Mouse (Mus musculus) liver, adult 2 months (tissue): Measurements from ENCODE around the gene Cyp19a1.

Experiments
- CTCF ChIP-seq: fragments of 200-500 bp; IDR thresholded peaks from 2 replicates; pipeline ENCODE4 v1.5.1; 2011; ENCODE audit warnings: low read depth, low read length, control low read depth
- POLR2A ChIP-seq: fragments of 200-500 bp; IDR thresholded peaks from 2 replicates; pipeline ENCODE4 v1.6.1; 2011; ENCODE audit warnings: low read length, control low read depth; ENCODE audit not compliant: insufficient read depth; ENCODE audit errors: extremely low read depth

DNA sequence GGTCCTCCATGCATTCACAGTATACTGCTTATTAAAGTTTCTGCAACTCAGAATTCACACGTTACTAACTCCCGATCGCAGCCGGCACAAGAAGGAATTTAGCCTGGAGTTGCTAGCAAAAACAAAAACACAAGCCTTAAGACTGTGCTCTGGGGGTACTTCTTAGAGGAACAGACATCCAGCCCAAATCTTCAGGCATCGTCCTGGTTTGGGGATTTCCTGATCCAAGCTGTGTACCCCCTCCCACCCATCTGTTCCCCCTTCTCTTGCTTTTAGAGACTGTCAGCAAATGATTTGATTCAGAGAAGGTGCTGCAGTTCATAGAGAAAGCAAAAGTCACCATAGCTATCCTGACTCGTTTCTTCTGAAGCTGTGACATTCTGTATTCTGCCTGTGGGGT lies 40.3 kb downstream of the Cyp19a1 start:
- TF ChIP-seq CTCF (no peak), POLR2A (no peak)
